Mouse (Mus musculus): Measurements from ENCODE around the gene Mad2l1. TPM values are rescaled to one million over a fixed set of nuclear protein-coding genes. Genes with fewer than 3 reads are reported as not detected.

The Mad2l1 gene
- 38.2 and 42.0 TPM in 2 replicates for polyA plus RNA-seq (2012; ENCODE audit: insufficient read depth, insufficient read length, missing spikeins)

DNA sequence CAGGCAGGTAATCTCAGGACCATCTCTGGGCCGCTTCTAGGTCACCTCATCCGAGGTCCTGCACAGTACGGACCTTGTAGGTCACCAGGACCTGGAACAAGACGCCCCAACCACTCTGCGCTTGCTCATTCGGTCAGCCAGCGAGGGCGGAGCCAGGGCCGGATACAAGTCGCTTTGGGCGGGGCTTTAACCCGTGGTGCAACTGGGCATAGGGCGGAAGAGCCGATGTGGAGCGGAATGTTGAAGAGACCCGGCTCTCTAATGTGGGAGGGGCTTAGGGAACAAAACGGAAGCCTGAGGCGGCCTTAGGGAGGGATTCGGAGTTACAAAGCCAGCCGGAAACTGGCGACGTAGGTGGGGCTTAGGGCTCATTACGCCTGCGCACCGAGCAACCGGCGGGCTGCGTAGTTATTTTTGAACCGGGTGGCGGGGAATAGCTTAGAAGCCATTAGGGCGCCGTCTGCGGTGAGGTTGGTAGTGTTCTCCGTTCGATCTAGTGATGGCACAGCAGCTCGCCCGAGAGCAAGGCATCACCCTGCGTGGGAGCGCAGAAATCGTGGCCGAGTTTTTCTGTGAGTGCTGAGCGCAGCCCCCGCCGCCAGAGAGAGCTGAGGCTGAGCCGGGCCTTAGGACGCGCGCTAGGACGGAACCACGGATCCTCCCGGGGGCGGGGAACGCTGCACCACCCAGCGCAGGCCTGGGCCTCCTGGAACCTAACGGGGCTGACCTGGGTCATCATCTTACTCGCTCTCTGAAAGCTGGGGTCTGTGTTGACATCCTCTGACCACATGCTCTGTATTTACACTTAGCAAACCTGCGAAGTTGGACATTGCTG is at the start of gene Mad2l1:
TSS of gene Mad2l1 (plus strand) at position 363 of the 835 bp plus-strand sequence.
- Histone ChIP-seq H3K4me1 (ENCODE audit: control insufficient read depth, insufficient read depth, low read length) (peaks cover 9% of the 10 kb centered on the region), H3K27ac (ENCODE audit: insufficient read depth, low read depth, low read length) (peak within 1 kb of the TSS; percentile 51), H3K4me3 (ENCODE audit: insufficient read depth, low read length) (peak within 1 kb of the TSS; percentile 76)
- peak; percentile 81; the same call in 1 of the 2 replicates for TF ChIP-seq POLR2A (IDR thresholded peaks at IDR 0.05; ENCODE audit: borderline replicate concordance, low read depth, low read length)
- no peak for TF ChIP-seq CTCF (IDR thresholded peaks at IDR 0.05; ENCODE audit: low read depth, low read length)

DNA sequence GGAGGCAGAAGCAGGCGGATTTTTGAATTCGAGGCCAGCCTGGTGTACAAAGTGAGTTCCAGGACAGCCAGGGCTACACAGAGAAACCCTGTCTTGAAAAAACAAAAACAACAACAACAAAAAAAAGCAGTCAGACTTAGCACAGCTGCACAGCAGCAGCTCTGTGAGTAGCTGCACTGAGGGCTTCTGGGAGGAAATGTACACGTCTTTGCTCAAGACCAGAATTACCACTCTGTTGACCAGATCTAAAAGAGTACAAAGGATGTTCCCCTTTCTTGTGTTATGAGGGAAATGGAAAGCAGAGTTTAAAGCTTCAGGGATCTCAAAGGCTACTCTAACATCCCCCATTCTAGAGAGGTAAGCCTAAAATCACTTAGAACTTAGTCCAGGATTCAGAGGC is 41.5 kb upstream of the Mad2l1 start:
- TF ChIP-seq CTCF (IDR thresholded peaks at IDR 0.05; ENCODE audit: low read depth, low read length) (no peak), POLR2A (IDR thresholded peaks at IDR 0.05; ENCODE audit: borderline replicate concordance, low read depth, low read length) (no peak)
- Histone ChIP-seq H3K27ac (ENCODE audit: insufficient read depth, low read depth, low read length) (no peak overlapping the region), H3K4me3 (ENCODE audit: insufficient read depth, low read length) (no peak overlapping the region), H3K4me1 (ENCODE audit: control insufficient read depth, insufficient read depth, low read length) (no peaks in the 10 kb centered on the region)

DNA sequence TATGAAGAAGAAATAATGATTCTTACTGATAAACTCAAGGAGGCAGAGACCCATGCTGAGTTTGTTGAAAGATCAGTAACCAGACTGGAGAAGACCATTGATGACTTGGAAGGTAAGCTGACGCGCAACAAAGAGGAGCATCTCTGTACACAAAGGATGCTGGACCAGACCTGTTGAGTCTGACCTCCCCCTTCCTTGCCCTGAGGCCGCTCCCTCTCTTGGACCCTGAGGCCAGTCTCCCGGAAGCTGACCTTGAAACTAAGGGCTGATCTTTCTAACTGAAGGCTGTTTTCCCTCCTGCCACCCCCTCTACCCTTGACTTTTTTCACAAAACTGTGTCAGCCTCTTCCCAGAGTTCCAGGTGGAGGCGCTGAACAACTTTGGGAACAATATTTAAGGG is 18.8 kb upstream of the Mad2l1 start:
- TF ChIP-seq POLR2A (IDR thresholded peaks at IDR 0.05; ENCODE audit: borderline replicate concordance, low read depth, low read length) (no peak), CTCF (IDR thresholded peaks at IDR 0.05; ENCODE audit: low read depth, low read length) (no peak)
- H3K4me3 ChIP-seq (ENCODE audit: insufficient read depth, low read length): no peak overlapping the region
- no peaks in the 10 kb centered on the region for H3K4me1 ChIP-seq (ENCODE audit: control insufficient read depth, insufficient read depth, low read length)
- no peak overlapping the region for H3K27ac ChIP-seq (ENCODE audit: insufficient read depth, low read depth, low read length)

DNA sequence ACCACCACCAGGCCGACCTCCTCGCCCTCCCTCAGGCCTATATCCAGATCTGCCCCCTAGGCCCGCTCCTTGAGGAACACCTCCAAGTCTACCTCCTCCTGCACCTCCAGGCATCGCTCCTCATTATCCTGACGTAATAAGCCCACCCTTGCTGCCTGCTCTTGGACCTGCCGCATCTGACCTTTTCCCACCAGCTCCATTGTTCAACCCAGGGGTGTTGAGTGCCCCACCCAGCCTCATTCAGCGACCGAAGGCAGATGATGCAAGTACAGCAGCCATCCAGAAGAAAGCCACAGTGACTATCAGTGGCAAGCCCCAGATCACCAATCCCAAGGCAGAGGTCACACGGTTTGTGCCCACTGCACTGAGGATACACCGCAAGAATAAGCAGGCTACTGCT is 6.8 kb upstream of the Mad2l1 start:
- TF ChIP-seq POLR2A (IDR thresholded peaks at IDR 0.05; ENCODE audit: borderline replicate concordance, low read depth, low read length) (no peak), CTCF (IDR thresholded peaks at IDR 0.05; ENCODE audit: low read depth, low read length) (no peak)
- H3K4me1 ChIP-seq (ENCODE audit: control insufficient read depth, insufficient read depth, low read length): no peaks in the 10 kb centered on the region
- H3K27ac ChIP-seq (ENCODE audit: insufficient read depth, low read depth, low read length): no peak overlapping the region
- H3K4me3 ChIP-seq (ENCODE audit: insufficient read depth, low read length): no peak overlapping the region

DNA sequence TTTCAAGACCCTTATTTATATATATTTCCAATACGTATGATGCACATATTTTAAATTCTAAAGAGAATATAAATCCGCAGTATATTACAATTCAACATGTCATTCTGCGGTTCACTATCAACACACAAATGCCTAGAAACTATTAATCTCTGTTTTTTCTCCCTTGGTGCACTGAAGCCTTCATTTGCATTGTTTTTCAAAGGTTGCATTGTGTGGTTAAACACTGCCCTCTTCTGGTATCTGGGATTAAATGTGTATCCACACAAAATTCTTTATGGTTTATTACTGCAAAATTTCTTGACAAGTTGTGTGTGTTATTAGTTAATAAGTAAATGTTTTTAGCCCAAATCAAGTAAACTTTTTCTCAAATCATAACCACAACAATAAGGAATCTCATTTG is 1.9 kb upstream of the Mad2l1 start:
- no peak overlapping the region for H3K27ac ChIP-seq (ENCODE audit: insufficient read depth, low read depth, low read length)
- TF ChIP-seq POLR2A (IDR thresholded peaks at IDR 0.05; ENCODE audit: borderline replicate concordance, low read depth, low read length) (no peak), CTCF (IDR thresholded peaks at IDR 0.05; ENCODE audit: low read depth, low read length) (no peak)
- H3K4me3 ChIP-seq (ENCODE audit: insufficient read depth, low read length): no peak overlapping the region
- peaks cover 9% of the 10 kb centered on the region for H3K4me1 ChIP-seq (ENCODE audit: control insufficient read depth, insufficient read depth, low read length)

DNA sequence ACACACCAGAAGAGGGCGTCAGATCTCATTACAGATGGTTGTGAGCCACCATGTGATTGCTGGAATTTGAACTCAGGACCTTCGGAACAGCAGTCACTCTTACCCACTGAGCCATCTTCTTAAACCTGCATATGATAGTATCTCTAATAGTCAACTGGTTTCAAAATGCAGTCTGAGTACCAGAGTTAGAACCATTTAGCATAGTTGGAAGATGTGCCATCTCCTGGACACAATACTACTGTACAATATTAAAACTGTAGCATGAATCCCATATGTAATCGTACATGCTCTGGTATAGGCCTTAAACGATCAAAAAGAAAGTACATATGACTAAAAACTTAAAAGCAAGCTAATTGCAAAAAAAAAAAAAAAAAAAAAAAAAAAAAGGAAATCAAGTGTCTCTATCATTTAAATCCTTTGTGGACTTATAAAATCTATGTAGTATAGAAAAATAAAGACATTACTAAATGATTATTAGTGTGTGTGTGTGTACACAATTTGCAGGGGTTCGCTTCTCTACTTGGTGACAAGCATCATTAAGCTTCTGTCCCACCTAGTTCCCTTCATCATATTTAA is 736 bp upstream of the Mad2l1 start:
- Histone ChIP-seq H3K4me3 (ENCODE audit: insufficient read depth, low read length) (peak overlapping the region; percentile 65), H3K27ac (ENCODE audit: insufficient read depth, low read depth, low read length) (peak overlapping the region; percentile 42), H3K4me1 (ENCODE audit: control insufficient read depth, insufficient read depth, low read length) (peaks cover 9% of the 10 kb centered on the region)
- TF ChIP-seq CTCF (IDR thresholded peaks at IDR 0.05; ENCODE audit: low read depth, low read length) (no peak), POLR2A (IDR thresholded peaks at IDR 0.05; ENCODE audit: borderline replicate concordance, low read depth, low read length) (no peak)

DNA sequence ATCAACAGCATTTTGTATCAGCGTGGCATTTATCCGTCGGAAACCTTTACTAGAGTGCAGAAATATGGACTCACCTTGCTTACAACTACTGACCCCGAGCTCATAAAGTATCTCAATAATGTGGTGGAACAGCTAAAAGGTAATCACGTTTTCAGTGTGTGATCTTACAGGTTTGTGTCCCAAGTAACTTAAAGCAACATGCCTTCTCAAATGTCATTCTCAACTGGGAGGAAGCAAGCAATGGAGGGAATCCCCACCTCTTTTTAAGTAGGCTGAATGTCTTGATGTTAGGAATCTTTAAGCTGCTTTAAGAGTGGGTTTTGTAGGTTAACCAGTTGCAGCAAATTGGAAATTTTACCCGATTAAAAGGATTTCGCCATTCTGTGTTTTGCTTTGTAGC is 776 bp downstream of the Mad2l1 start:
- TF ChIP-seq POLR2A (IDR thresholded peaks at IDR 0.05; ENCODE audit: borderline replicate concordance, low read depth, low read length) (no peak), CTCF (IDR thresholded peaks at IDR 0.05; ENCODE audit: low read depth, low read length) (no peak)
- Histone ChIP-seq H3K4me1 (ENCODE audit: control insufficient read depth, insufficient read depth, low read length) (peaks cover 9% of the 10 kb centered on the region), H3K27ac (ENCODE audit: insufficient read depth, low read depth, low read length) (peak overlapping the region; percentile 51), H3K4me3 (ENCODE audit: insufficient read depth, low read length) (peak overlapping the region; percentile 76)

DNA sequence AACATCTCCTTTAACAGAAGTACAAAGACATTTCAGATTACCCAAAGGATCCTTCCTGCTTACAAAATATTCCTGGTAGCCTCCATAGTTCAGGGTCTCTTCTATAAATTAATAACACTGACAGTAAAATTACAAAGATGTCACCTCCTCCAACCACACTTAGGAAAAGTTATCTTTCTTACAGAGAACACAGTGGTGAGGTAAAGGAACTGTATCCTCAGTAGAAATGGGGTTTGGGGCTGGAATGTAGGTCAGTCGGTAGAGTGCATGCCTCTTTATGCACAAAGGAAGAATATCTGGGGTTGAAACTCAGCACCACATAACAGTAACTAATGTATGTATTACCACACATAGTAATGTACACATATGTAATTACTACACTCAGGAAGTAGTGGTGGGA is 24.8 kb downstream of the Mad2l1 start, which contains the start of gene Vmn1r32:
TSS of gene Vmn1r32 (minus strand) at position 101 of the 400 bp plus-strand sequence.
- no peaks in the 10 kb centered on the region for H3K4me1 ChIP-seq (ENCODE audit: control insufficient read depth, insufficient read depth, low read length)
- no peak for TF ChIP-seq POLR2A (IDR thresholded peaks at IDR 0.05; ENCODE audit: borderline replicate concordance, low read depth, low read length)
- TF ChIP-seq CTCF (IDR thresholded peaks at IDR 0.05; ENCODE audit: low read depth, low read length): no peak
- H3K27ac ChIP-seq (ENCODE audit: insufficient read depth, low read depth, low read length): no peak within 1 kb of the TSS
- no peak within 1 kb of the TSS for H3K4me3 ChIP-seq (ENCODE audit: insufficient read depth, low read length)

DNA sequence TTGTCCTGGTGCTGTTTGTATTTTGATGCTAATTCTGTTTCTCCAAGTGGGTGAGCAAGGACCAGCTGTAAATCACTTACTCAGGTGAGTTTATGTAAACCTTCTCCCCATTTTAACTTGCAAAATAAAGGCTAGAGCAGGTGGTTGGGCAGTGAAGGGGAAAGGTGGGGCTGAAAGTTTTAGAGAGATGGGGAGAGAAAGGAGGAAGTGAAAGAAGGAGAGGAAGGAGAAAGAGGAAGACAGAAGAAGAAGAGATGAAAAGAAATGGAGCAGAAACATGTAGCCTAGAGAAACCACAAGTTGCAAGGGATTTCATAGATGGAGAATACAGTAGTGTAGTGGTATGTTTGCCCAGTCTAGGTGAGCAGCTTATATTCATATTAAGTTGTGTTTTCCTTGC is 60.6 kb downstream of the Mad2l1 start:
- Histone ChIP-seq H3K27ac (ENCODE audit: insufficient read depth, low read depth, low read length) (no peak overlapping the region), H3K4me1 (ENCODE audit: control insufficient read depth, insufficient read depth, low read length) (no peaks in the 10 kb centered on the region), H3K4me3 (ENCODE audit: insufficient read depth, low read length) (no peak overlapping the region)
- TF ChIP-seq CTCF (IDR thresholded peaks at IDR 0.05; ENCODE audit: low read depth, low read length) (no peak), POLR2A (IDR thresholded peaks at IDR 0.05; ENCODE audit: borderline replicate concordance, low read depth, low read length) (no peak)

Other genes starting within 250 kb of the Mad2l1 start
- not detected in 2 replicates for gene Vmn1r32, start 24.7 kb downstream of the Mad2l1 start, polyA plus RNA-seq (2012; ENCODE audit: insufficient read depth, insufficient read length, missing spikeins)
- not detected in 2 replicates for gene Vmn1r33, start 82.9 kb downstream of the Mad2l1 start, polyA plus RNA-seq (2012; ENCODE audit: insufficient read depth, insufficient read length, missing spikeins)
- gene Vmn1r34, start 108.5 kb downstream of the Mad2l1 start, polyA plus RNA-seq (2012; ENCODE audit: insufficient read depth, insufficient read length, missing spikeins): not detected in 2 replicates
- not detected in 2 replicates for gene Vmn1r35, start 150.5 kb downstream of the Mad2l1 start, polyA plus RNA-seq (2012; ENCODE audit: insufficient read depth, insufficient read length, missing spikeins)
- gene Vmn1r36, start 183.8 kb downstream of the Mad2l1 start, polyA plus RNA-seq (2012; ENCODE audit: insufficient read depth, insufficient read length, missing spikeins): not detected in 2 replicates
- not detected in 2 replicates for gene Vmn1r37, start 194.0 kb downstream of the Mad2l1 start, polyA plus RNA-seq (2012; ENCODE audit: insufficient read depth, insufficient read length, missing spikeins)
- gene Vmn1r38, start 247.2 kb downstream of the Mad2l1 start, polyA plus RNA-seq (2012; ENCODE audit: insufficient read depth, insufficient read length, missing spikeins): not detected in 2 replicates